Mouse (Mus musculus): ENCODE measurements around the gene Ugt1a10. TPM values are rescaled to one million over a fixed set of nuclear protein-coding genes. Genes with fewer than 3 reads are reported as not detected.
"Not testable (repeated sequence)": the region's sequence is repeated elsewhere in the genome, so short reads cannot be mapped to it uniquely, and the experiment has no call there.

Ugt1a10 gene
- polyA plus RNA-seq, 1 experiment from 2014 or later: not detected

- ATAC-seq (ENCODE audit: insufficient number of reproducible peaks, low FRiP score, low TSS enrichment, low read depth); H3K9ac ChIP-seq (ENCODE audit: low read length); H3K4me1 ChIP-seq (ENCODE audit: control insufficient read depth, insufficient read depth, low read length); H3K36me3 ChIP-seq (ENCODE audit: control insufficient read depth, insufficient read depth, low read length); H3K4me2 ChIP-seq (ENCODE audit: low read depth, severe bottlenecking); DNase-seq (ENCODE audit: low spot score); H3K9me3 ChIP-seq (ENCODE audit: control insufficient read depth, low read length); H3K27ac ChIP-seq (replicated peaks; ENCODE audit: low read depth, low read length); H3K4me3 ChIP-seq (ENCODE audit: low read depth, low read length); H3K27me3 ChIP-seq (ENCODE audit: control insufficient read depth, insufficient read depth, low read length): not testable (repeated sequence)
- WGBS: 91% methylated on average over 5 of the region's 7 CpGs
Observed at GRCm38 (mm10) chr1:88172190-88172589, 117.0 kb downstream of the Ugt1a10 start.

DNA sequence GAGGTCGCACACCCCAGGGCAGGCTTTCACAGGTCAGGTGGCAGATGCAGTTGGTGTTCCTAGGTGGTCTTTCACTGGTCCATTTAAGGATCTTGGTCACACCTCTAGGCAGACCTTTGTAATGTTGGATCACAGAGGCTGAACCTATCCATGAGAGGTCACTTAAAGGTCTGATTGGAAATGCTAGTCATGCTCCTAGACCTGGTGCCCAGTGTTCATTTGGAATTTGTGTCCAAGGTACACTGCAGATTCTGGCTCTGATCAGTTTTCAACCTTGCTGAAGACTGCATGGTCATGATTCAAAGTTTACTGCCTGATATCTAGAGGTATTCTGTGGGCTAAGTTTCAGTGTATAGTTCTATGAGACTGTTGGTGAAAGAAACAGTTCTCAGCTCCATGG is 124.5 kb downstream of the Ugt1a10 start:
- DNase-seq (ENCODE audit: low spot score) (no peak), ATAC-seq (ENCODE audit: insufficient number of reproducible peaks, low FRiP score, low TSS enrichment, low read depth) (no peak)
- no peaks in the 10 kb centered on the region; the same call in 1 of the 2 replicates for H3K9me3 ChIP-seq (ENCODE audit: control insufficient read depth, low read length)
- H3K4me2 ChIP-seq (ENCODE audit: low read depth, severe bottlenecking): no peak overlapping the region
- no peaks in the 10 kb centered on the region for H3K27me3 ChIP-seq (ENCODE audit: control insufficient read depth, insufficient read depth, low read length)
- WGBS: 88% methylated on average over 1 of the region's 1 CpGs
- H3K27ac ChIP-seq (replicated peaks; ENCODE audit: low read depth, low read length): no peak overlapping the region
- no peaks in the 10 kb centered on the region for H3K36me3 ChIP-seq (ENCODE audit: control insufficient read depth, insufficient read depth, low read length)
- H3K4me3 ChIP-seq (ENCODE audit: low read depth, low read length): no peak overlapping the region
- no peaks in the 10 kb centered on the region for H3K4me1 ChIP-seq (ENCODE audit: control insufficient read depth, insufficient read depth, low read length)
- H3K9ac ChIP-seq (ENCODE audit: low read length): no peak overlapping the region

DNA sequence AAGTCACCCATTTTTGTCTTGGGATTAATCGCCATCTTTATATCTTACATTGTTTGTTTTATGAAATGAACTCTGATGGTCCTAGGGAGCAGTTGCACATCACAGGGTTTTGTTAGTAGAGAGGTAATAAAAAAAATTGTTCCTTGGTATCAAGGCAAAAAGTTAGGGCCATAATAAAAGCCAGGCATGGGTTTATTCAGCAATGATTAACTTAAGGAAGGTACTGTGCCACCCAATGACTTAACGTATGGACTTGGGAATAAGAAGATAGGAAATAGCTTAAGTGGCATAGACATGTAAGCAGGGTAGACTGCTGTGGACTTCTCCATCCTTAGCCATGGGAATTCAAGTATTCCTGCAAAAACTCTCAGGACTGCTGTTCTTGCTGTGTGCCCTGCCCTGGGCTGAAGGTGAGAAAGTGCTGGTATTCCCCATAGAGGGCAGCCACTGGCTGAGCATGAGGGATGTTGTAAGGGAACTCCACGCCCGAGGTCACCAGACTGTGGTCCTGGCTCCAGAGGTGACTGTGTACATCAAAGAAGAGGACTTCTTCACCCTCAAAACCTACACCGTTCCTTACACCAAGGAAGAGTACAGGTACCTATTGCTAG is 131.2 kb downstream of the Ugt1a10 start:
- H3K4me1 ChIP-seq (ENCODE audit: control insufficient read depth, insufficient read depth, low read length): no peaks in the 10 kb centered on the region
- ATAC-seq (ENCODE audit: insufficient number of reproducible peaks, low FRiP score, low TSS enrichment, low read depth): no peak
- WGBS: 87% methylated on average over 5 of the region's 5 CpGs
- H3K4me3 ChIP-seq (ENCODE audit: low read depth, low read length): no peak overlapping the region
- H3K4me2 ChIP-seq (ENCODE audit: low read depth, severe bottlenecking): no peak overlapping the region
- no peak overlapping the region for H3K27ac ChIP-seq (replicated peaks; ENCODE audit: low read depth, low read length)
- no peak for DNase-seq (ENCODE audit: low spot score)
- no peaks in the 10 kb centered on the region for H3K36me3 ChIP-seq (ENCODE audit: control insufficient read depth, insufficient read depth, low read length)
- no peaks in the 10 kb centered on the region for H3K27me3 ChIP-seq (ENCODE audit: control insufficient read depth, insufficient read depth, low read length)
- H3K9ac ChIP-seq (ENCODE audit: low read length): no peak overlapping the region
- H3K9me3 ChIP-seq (ENCODE audit: control insufficient read depth, low read length): no peaks in the 10 kb centered on the region

- H3K9ac ChIP-seq (ENCODE audit: low read length): no peak overlapping the region
- WGBS: 76% methylated on average over 3 of the region's 3 CpGs
- H3K36me3 ChIP-seq (ENCODE audit: control insufficient read depth, insufficient read depth, low read length): no peaks in the 10 kb centered on the region
- no peaks in the 10 kb centered on the region for H3K9me3 ChIP-seq (ENCODE audit: control insufficient read depth, low read length)
- DNase-seq (ENCODE audit: low spot score): no peak
- no peaks in the 10 kb centered on the region for H3K4me1 ChIP-seq (ENCODE audit: control insufficient read depth, insufficient read depth, low read length)
- no peak overlapping the region for H3K4me2 ChIP-seq (ENCODE audit: low read depth, severe bottlenecking)
- no peak for ATAC-seq (ENCODE audit: insufficient number of reproducible peaks, low FRiP score, low TSS enrichment, low read depth)
- H3K27me3 ChIP-seq (ENCODE audit: control insufficient read depth, insufficient read depth, low read length): no peaks in the 10 kb centered on the region
- H3K4me3 ChIP-seq (ENCODE audit: low read depth, low read length): no peak overlapping the region
- no peak overlapping the region for H3K27ac ChIP-seq (replicated peaks; ENCODE audit: low read depth, low read length)
Observed at GRCm38 (mm10) chr1:88192136-88192535, 136.9 kb downstream of the Ugt1a10 start.

DNA sequence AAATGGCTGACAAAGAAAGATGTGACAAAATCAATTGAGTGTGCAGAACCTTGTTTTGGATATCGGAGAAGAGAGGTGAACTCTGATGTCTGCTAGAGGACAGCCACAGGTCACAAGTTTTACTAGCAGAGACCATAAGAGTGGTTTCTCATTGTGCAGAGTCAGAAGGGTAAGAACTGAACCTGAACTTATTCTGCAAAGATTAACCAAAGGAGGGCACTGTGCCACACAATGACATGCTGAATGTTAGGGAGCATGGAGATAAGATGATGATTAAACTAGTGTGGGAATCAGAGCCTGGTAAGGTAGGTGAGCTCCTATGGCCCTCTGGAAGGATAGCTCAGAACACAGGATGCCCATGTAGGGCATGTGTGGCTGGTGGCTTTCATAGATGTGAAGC is 140.5 kb downstream of the Ugt1a10 start:
- no peak overlapping the region for H3K9ac ChIP-seq (ENCODE audit: low read length)
- H3K27ac ChIP-seq (replicated peaks; ENCODE audit: low read depth, low read length): no peak overlapping the region
- no peak overlapping the region for H3K4me2 ChIP-seq (ENCODE audit: low read depth, severe bottlenecking)
- no peak for DNase-seq (ENCODE audit: low spot score)
- no peak for ATAC-seq (ENCODE audit: insufficient number of reproducible peaks, low FRiP score, low TSS enrichment, low read depth)
- H3K4me1 ChIP-seq (ENCODE audit: control insufficient read depth, insufficient read depth, low read length): no peaks in the 10 kb centered on the region
- no peaks in the 10 kb centered on the region for H3K36me3 ChIP-seq (ENCODE audit: control insufficient read depth, insufficient read depth, low read length)
- no peak overlapping the region for H3K4me3 ChIP-seq (ENCODE audit: low read depth, low read length)
- no peaks in the 10 kb centered on the region for H3K27me3 ChIP-seq (ENCODE audit: control insufficient read depth, insufficient read depth, low read length)
- H3K9me3 ChIP-seq (ENCODE audit: control insufficient read depth, low read length): no peaks in the 10 kb centered on the region
- 86% methylated on average over 1 of the region's 1 CpGs for WGBS

DNA sequence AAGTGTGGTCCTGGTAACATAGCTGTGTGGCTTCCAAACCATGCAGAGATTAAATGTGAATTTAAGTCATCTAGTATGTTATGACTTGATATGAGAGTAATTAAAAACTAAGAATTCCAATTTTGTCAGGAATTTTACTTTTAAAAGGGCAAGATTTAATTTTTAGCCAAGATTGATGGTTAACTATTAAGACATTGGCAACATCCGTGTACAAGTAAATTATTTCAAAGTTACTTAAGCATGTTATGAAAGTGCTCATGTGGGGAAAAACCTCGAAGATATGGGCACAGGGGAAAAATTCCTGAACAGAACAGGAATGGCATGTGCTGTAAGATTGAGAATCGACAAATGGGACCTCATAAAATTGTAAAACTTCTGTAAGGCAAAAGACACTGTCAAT is 142.3 kb downstream of the Ugt1a10 start:
- no peaks in the 10 kb centered on the region for H3K9me3 ChIP-seq (ENCODE audit: control insufficient read depth, low read length)
- DNase-seq (ENCODE audit: low spot score): no peak
- no peak for ATAC-seq (ENCODE audit: insufficient number of reproducible peaks, low FRiP score, low TSS enrichment, low read depth)
- no peak overlapping the region for H3K27ac ChIP-seq (replicated peaks; ENCODE audit: low read depth, low read length)
- WGBS: 76% methylated on average over 3 of the region's 3 CpGs
- H3K4me3 ChIP-seq (ENCODE audit: low read depth, low read length): no peak overlapping the region
- H3K9ac ChIP-seq (ENCODE audit: low read length): no peak overlapping the region
- no peaks in the 10 kb centered on the region for H3K4me1 ChIP-seq (ENCODE audit: control insufficient read depth, insufficient read depth, low read length)
- H3K27me3 ChIP-seq (ENCODE audit: control insufficient read depth, insufficient read depth, low read length): no peaks in the 10 kb centered on the region
- H3K36me3 ChIP-seq (ENCODE audit: control insufficient read depth, insufficient read depth, low read length): no peaks in the 10 kb centered on the region
- H3K4me2 ChIP-seq (ENCODE audit: low read depth, severe bottlenecking): no peak overlapping the region

DNA sequence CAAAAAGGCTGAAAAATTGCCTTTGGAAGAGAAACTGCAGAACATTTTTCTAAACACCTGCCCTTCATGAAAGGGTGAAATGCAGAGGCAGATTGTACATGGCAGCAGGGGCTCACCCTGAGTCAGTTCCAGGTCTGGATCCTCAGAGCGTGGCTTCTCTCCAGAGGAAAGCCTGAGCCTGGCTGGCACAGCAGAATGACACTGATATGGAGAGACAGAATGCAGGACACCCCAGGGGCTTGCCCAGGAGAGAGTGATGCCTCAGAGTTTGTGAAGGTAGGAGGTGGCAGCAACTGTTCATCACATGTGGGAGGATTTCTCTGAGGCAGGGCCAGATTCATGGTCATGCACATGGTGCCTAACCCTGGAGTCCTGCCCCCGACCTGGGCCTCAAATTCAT is 144.8 kb downstream of the Ugt1a10 start:
- no peak for DNase-seq (ENCODE audit: low spot score)
- no peak overlapping the region for H3K4me3 ChIP-seq (ENCODE audit: low read depth, low read length)
- 86% methylated on average over 2 of the region's 2 CpGs for WGBS
- no peak overlapping the region for H3K4me2 ChIP-seq (ENCODE audit: low read depth, severe bottlenecking)
- ATAC-seq (ENCODE audit: insufficient number of reproducible peaks, low FRiP score, low TSS enrichment, low read depth): no peak
- no peak overlapping the region for H3K9ac ChIP-seq (ENCODE audit: low read length)
- no peak overlapping the region for H3K27ac ChIP-seq (replicated peaks; ENCODE audit: low read depth, low read length)
- no peaks in the 10 kb centered on the region for H3K36me3 ChIP-seq (ENCODE audit: control insufficient read depth, insufficient read depth, low read length)
- H3K9me3 ChIP-seq (ENCODE audit: control insufficient read depth, low read length): no peaks in the 10 kb centered on the region
- H3K4me1 ChIP-seq (ENCODE audit: control insufficient read depth, insufficient read depth, low read length): no peaks in the 10 kb centered on the region
- H3K27me3 ChIP-seq (ENCODE audit: control insufficient read depth, insufficient read depth, low read length): no peaks in the 10 kb centered on the region

DNA sequence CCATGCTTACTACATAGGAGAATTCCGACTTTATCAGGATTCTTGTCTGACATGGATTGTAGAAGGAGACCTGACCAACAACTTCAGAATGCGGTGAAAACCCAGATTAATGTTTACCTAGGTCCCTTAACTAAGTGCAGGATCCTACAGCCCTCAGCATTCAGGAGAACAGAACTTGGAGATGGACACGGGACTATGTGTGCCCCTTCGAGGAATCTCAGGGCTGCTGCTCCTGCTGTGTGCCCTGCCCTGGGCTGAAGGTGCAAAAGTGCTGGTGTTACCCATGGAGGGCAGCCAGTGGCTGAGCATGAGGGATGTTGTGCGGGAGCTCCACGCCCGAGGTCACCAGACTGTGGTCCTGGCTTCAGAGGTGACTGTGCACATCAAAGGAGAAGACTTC is 145.3 kb downstream of the Ugt1a10 start, which contains the start of gene Ugt1a2:
TSS of gene Ugt1a2 (plus strand) at position 146 of the 400 bp plus-strand sequence.
- DNase-seq (ENCODE audit: low spot score): no peak
- no peak within 1 kb of the TSS for H3K27ac ChIP-seq (replicated peaks; ENCODE audit: low read depth, low read length)
- H3K4me3 ChIP-seq (ENCODE audit: low read depth, low read length): no peak within 1 kb of the TSS
- no peaks in the 10 kb centered on the region for H3K27me3 ChIP-seq (ENCODE audit: control insufficient read depth, insufficient read depth, low read length)
- 83% methylated on average over 7 of the region's 7 CpGs for WGBS
- H3K9me3 ChIP-seq (ENCODE audit: control insufficient read depth, low read length): no peaks in the 10 kb centered on the region
- H3K4me1 ChIP-seq (ENCODE audit: control insufficient read depth, insufficient read depth, low read length): no peaks in the 10 kb centered on the region
- no peak within 1 kb of the TSS for H3K9ac ChIP-seq (ENCODE audit: low read length)
- no peak for ATAC-seq (ENCODE audit: insufficient number of reproducible peaks, low FRiP score, low TSS enrichment, low read depth)
- H3K36me3 ChIP-seq (ENCODE audit: control insufficient read depth, insufficient read depth, low read length): no peaks in the 10 kb centered on the region
- no peak within 1 kb of the TSS for H3K4me2 ChIP-seq (ENCODE audit: low read depth, severe bottlenecking)
